Mouse (Mus musculus) ES-Bruce4 (cell line): ENCODE data around the gene Ddx3y.

Experiments
- CTCF ChIP-seq: IDR thresholded peaks from one replicate; pipeline ENCODE4 v1.8.1; 2011; ENCODE audit warnings: low read depth, low read length
- EP300 ChIP-seq: IDR thresholded peaks from 2 replicates; pipeline ENCODE4 v1.6.1; 2011; ENCODE audit warnings: low read depth, low read length; ENCODE audit not compliant: insufficient read depth
- POLR2A ChIP-seq: IDR thresholded peaks from one replicate; pipeline ENCODE4 v1.8.1; 2011; ENCODE audit warnings: low read length; ENCODE audit not compliant: insufficient read depth

- TF ChIP-seq POLR2A (no peak), CTCF (no peak), EP300 (no peak)
These were observed 40.3 kb downstream of the Ddx3y start for GRCm38 (mm10) chrY:1246117-1246516.
